Mouse (Mus musculus) liver, adult 2 months (tissue): ENCODE results near the gene Itgb1bp1.

Experiments used
- CTCF ChIP-seq: fragments of 200-500 bp; IDR thresholded peaks from 2 replicates; pipeline ENCODE4 v1.5.1; 2011; ENCODE audit warnings: low read depth, low read length, control low read depth
- POLR2A ChIP-seq: fragments of 200-500 bp; IDR thresholded peaks from 2 replicates; pipeline ENCODE4 v1.6.1; 2011; ENCODE audit warnings: low read length, control low read depth; ENCODE audit not compliant: insufficient read depth; ENCODE audit errors: extremely low read depth

- TF ChIP-seq CTCF, result no peak
- no peak for TF ChIP-seq POLR2A
Measured at GRCm38 (mm10) chr12:21220596-21220995, 65.5 kb downstream of the Itgb1bp1 start.
